Mouse (Mus musculus) limb, embryonic 15.5 days (tissue): ENCODE data around the gene Gm10772. TPM values are rescaled to one million over a fixed set of nuclear protein-coding genes. Genes with fewer than 3 reads are reported as not detected.
"Not testable (repeated sequence)": the region's sequence is repeated elsewhere in the genome, so short reads cannot be mapped to it uniquely, and the experiment has no call there.

Experiments
- ATAC-seq: fragments of 200-750 bp; cut with Nextera tagmentation; 2 replicates; pipeline ENCODE4 v1.8.0; 2017; ENCODE audit warnings: low read depth, moderate TSS enrichment; ENCODE audit not compliant: insufficient number of reproducible peaks, low FRiP score, low TSS enrichment
- H3K27ac ChIP-seq: fragments of 300-500 bp; sonication (generic); 2 replicates; pipeline ENCODE4 v1.5.1; 2015; ENCODE audit warnings: moderate library complexity, mild to moderate bottlenecking, inconsistent platforms
- H3K27me3 ChIP-seq: fragments of 300-500 bp; sonication (generic); 2 replicates; pipeline ENCODE4 v1.6.1; 2015; ENCODE audit warnings: inconsistent platforms
- H3K36me3 ChIP-seq: fragments of 300-500 bp; sonication (generic); 2 replicates; pipeline ENCODE4 v1.6.1; 2015; ENCODE audit warnings: inconsistent platforms
- H3K4me1 ChIP-seq: fragments of 300-500 bp; sonication (generic); 2 replicates; pipeline ENCODE4 v1.6.1; 2015; ENCODE audit warnings: inconsistent platforms
- H3K4me2 ChIP-seq: fragments of 300-500 bp; sonication (generic); 2 replicates; pipeline ENCODE4 v1.6.1; 2015; ENCODE audit warnings: mild to moderate bottlenecking, inconsistent platforms
- H3K4me3 ChIP-seq: fragments of 300-500 bp; sonication (generic); 2 replicates; pipeline ENCODE4 v1.5.1; 2015; ENCODE audit warnings: mild to moderate bottlenecking, inconsistent platforms
- H3K9ac ChIP-seq: fragments of 300-500 bp; sonication (generic); 2 replicates; pipeline ENCODE4 v1.6.1; 2015; ENCODE audit warnings: inconsistent platforms
- H3K9me3 ChIP-seq: fragments of 300-500 bp; sonication (generic); 2 replicates; pipeline ENCODE4 v1.6.1; 2016; ENCODE audit warnings: inconsistent platforms
- WGBS: fragments of 180-500 bp; shearing (Covaris S2); methylation state at CpG from one replicate; pipeline ENCODE4 v1.1.7; 2015; 5-methylcytosine and 5-hydroxymethylcytosine counted together
- polyA plus RNA-seq: library from polyadenylated mRNA; unstranded; fragments of >200 nt; fragmentation: Nextera tagmentation; extraction: Ambion mirVana; gene quantifications from 2 replicates; pipeline ENCODE4 v1.2.1, GENCODE M21; 2015

The Gm10772 gene
- not detected in 2 replicates for polyA plus RNA-seq

DNA sequence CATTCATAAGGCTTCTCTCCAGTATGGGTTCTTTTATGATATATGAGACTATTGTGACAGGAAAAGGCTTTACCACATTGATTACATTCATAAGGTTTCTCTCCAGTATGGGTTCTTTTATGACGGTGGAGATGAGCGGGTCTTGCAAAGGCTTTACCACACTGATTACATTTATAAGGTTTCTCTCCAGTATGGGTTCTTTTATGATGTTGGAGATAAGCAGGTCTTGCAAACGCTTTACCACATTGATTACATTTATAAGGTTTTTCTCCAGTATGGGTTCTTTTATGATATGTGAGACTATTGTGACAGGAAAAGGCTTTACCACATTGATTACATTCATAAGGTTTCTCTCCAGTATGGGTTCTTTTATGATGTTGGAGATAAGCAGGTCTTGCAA, at the start of gene Gm10772:
Gm10772 (minus strand) TSS at position 101 of the 400 bp plus-strand sequence.
- WGBS, result 80% methylated on average over 2 of the region's 3 CpGs
- H3K4me1 ChIP-seq, H3K36me3 ChIP-seq, H3K27me3 ChIP-seq, H3K9ac ChIP-seq, H3K4me2 ChIP-seq, H3K4me3 ChIP-seq, H3K27ac ChIP-seq, ATAC-seq, H3K9me3 ChIP-seq: not testable (repeated sequence)

- not testable (repeated sequence) for H3K4me1 ChIP-seq, ATAC-seq, H3K27me3 ChIP-seq, H3K9ac ChIP-seq, H3K4me3 ChIP-seq, H3K9me3 ChIP-seq, H3K27ac ChIP-seq, H3K36me3 ChIP-seq, H3K4me2 ChIP-seq
- WGBS, result no CpG with 5 or more reads among the region's 1 CpGs
These were observed 36.5 kb upstream of the Gm10772 start for GRCm38 (mm10) chr13:66263914-66264313.

DNA sequence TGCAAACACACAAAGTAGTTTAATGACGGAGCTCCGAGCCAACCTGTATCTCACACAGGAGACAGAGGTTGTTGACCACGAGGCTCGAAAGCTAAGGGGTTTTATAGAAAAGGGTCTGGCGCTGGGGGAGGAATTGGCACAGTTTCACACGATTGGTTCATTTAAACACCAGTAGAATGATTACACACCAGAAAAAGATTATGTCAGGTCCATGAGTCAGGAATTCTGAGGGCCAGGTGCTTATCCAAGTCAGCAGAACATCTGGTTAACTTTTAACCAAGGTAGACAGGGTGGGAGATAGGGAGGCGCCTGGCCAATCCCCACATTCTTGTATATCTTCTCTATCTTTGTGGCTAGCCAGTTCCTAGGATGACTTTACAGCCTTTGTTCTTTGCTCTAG, 35.8 kb upstream of the Gm10772 start:
- not testable (repeated sequence) for H3K27me3 ChIP-seq, H3K4me1 ChIP-seq, H3K27ac ChIP-seq, H3K4me3 ChIP-seq, H3K4me2 ChIP-seq, H3K9ac ChIP-seq, H3K9me3 ChIP-seq, ATAC-seq, H3K36me3 ChIP-seq
- 76% methylated on average over 4 of the region's 7 CpGs for WGBS

DNA sequence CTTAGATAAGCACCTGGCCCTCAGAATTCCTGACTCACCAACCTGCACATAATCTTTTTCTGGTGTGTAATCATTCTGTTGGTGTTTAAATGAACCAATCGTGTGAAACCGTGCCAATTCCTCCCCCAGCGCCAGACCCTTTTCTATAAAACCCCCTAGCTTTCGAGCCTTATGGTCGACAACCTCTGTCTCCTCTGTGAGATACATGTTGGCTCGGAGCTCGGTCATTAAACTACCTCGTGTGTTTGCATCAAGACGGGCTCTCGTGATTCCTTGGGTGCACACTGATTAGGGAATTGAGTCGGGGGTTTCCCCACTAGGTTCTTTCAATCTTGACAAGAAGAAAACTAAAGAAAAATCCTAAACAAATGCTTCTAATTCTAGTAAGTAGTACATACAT, 13.0 kb downstream of the Gm10772 start:
- Histone ChIP-seq H3K4me2 (no peak overlapping the region), H3K27me3 (no peaks in the 10 kb centered on the region), H3K36me3 (no peaks in the 10 kb centered on the region), H3K4me1 (no peaks in the 10 kb centered on the region), H3K9me3 (no peaks in the 10 kb centered on the region), H3K4me3 (no peak overlapping the region), H3K9ac (no peak overlapping the region), H3K27ac (no peak overlapping the region)
- no peak for ATAC-seq
- WGBS, result no CpG with 5 or more reads among the region's 11 CpGs

DNA sequence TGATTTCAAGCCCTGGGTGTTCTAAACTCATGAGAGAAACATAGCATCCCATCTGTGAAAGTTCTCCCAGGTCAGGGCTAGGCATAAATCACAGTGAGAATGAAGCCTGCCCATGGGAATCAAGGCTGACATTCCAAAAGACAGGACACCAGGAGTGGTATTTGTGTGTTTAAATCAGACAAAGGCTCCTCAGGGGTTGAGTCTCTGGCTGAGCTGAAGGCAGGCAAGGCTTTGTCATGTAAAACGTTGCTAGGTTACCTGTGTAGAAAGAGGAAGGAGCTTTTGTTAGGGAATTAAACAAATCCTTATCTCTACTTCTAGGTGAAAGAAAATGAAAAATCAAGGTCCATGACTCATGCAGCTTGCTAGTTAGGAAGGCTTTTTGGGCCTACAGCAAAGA, 13.6 kb downstream of the Gm10772 start:
- WGBS, result no CpG with 5 or more reads among the region's 1 CpGs
- not testable (repeated sequence) for H3K27me3 ChIP-seq, H3K4me2 ChIP-seq, H3K27ac ChIP-seq, ATAC-seq, H3K36me3 ChIP-seq, H3K4me1 ChIP-seq, H3K4me3 ChIP-seq, H3K9me3 ChIP-seq, H3K9ac ChIP-seq

- not testable (repeated sequence) for H3K36me3 ChIP-seq, H3K4me1 ChIP-seq, H3K9me3 ChIP-seq, H3K27me3 ChIP-seq, H3K4me3 ChIP-seq, H3K9ac ChIP-seq, H3K27ac ChIP-seq, ATAC-seq, H3K4me2 ChIP-seq
- 68% methylated on average over 5 of the region's 12 CpGs for WGBS
These were observed 48.2 kb downstream of the Gm10772 start for GRCm38 (mm10) chr13:66179172-66179571.

Other genes starting within 250 kb of the Gm10772 start
- not detected in 2 replicates for gene Gm10324, start 108.0 kb downstream of the Gm10772 start, polyA plus RNA-seq
- gene 2410141K09Rik, start 213.5 kb upstream of the Gm10772 start, polyA plus RNA-seq, result not detected in 2 replicates